Mouse (Mus musculus): ENCODE data around the gene Slco1a5.

Slco1a5 gene

GRCm38 (mm10) chr6:142239468-142239867 lies 83.3 kb downstream of the Slco1a5 start:
- Histone ChIP-seq H3K4me1 (replicated peaks; ENCODE audit: low read depth, low read length) (no peaks in the 10 kb centered on the region), H3K4me3 (replicated peaks; ENCODE audit: low read length) (no peak overlapping the region), H3K36me3 (ENCODE audit: insufficient read depth, low read length) (no peaks in the 10 kb centered on the region), H3K27me3 (ENCODE audit: insufficient read depth, low read length) (no peaks in the 10 kb centered on the region), H3K9me3 (ENCODE audit: low read length) (peaks cover 3% of the 10 kb centered on the region; the same call in 1 of the 2 replicates)
- TF ChIP-seq CTCF (conservative IDR thresholded peaks at IDR 0.05; ENCODE audit: low read length) = no peak
- no peak for TF ChIP-seq NANOG (IDR thresholded peaks at IDR 0.05; ENCODE audit: borderline replicate concordance, low read length)
- TF ChIP-seq POU5F1 (IDR thresholded peaks at IDR 0.05; ENCODE audit: borderline replicate concordance, low read length) = no peak

DNA sequence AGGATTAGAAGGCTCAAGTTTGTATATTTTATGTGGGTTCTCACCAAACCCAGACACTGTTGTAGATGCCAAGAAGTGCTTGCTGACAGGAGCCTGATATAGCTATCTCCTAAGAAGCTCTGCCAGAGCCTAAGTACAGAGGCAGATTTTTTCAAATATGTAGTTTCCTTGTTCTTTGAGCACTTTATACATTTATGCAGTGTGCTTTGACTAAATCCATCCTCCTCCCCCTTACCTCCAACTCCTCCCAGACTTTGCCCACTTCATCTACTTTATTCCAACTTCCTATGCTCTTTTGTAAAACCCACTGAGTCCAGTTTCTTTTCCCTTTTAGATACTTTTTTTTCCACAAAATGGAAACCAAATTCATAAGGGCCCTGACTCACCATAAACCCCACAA lies 102.6 kb downstream of the Slco1a5 start:
- Histone ChIP-seq H3K9me3 (ENCODE audit: low read length) (peaks cover 3% of the 10 kb centered on the region; the same call in 1 of the 2 replicates), H3K27me3 (ENCODE audit: insufficient read depth, low read length) (no peaks in the 10 kb centered on the region), H3K4me3 (replicated peaks; ENCODE audit: low read length) (no peak overlapping the region), H3K4me1 (replicated peaks; ENCODE audit: low read depth, low read length) (no peaks in the 10 kb centered on the region), H3K36me3 (ENCODE audit: insufficient read depth, low read length) (no peaks in the 10 kb centered on the region)
- no peak for TF ChIP-seq NANOG (IDR thresholded peaks at IDR 0.05; ENCODE audit: borderline replicate concordance, low read length)
- no peak for TF ChIP-seq POU5F1 (IDR thresholded peaks at IDR 0.05; ENCODE audit: borderline replicate concordance, low read length)
- TF ChIP-seq CTCF (conservative IDR thresholded peaks at IDR 0.05; ENCODE audit: low read length) = no peak

- Histone ChIP-seq H3K4me3 (replicated peaks; ENCODE audit: low read length) (no peak overlapping the region), H3K4me1 (replicated peaks; ENCODE audit: low read depth, low read length) (no peaks in the 10 kb centered on the region), H3K9me3 (ENCODE audit: low read length) (no peaks in the 10 kb centered on the region), H3K27me3 (ENCODE audit: insufficient read depth, low read length) (no peaks in the 10 kb centered on the region), H3K36me3 (ENCODE audit: insufficient read depth, low read length) (no peaks in the 10 kb centered on the region)
- TF ChIP-seq POU5F1 (IDR thresholded peaks at IDR 0.05; ENCODE audit: borderline replicate concordance, low read length) (no peak), CTCF (conservative IDR thresholded peaks at IDR 0.05; ENCODE audit: low read length) (no peak), NANOG (IDR thresholded peaks at IDR 0.05; ENCODE audit: borderline replicate concordance, low read length) (no peak)
Observed at GRCm38 (mm10) chr6:142211821-142212220, 111.0 kb downstream of the Slco1a5 start.

DNA sequence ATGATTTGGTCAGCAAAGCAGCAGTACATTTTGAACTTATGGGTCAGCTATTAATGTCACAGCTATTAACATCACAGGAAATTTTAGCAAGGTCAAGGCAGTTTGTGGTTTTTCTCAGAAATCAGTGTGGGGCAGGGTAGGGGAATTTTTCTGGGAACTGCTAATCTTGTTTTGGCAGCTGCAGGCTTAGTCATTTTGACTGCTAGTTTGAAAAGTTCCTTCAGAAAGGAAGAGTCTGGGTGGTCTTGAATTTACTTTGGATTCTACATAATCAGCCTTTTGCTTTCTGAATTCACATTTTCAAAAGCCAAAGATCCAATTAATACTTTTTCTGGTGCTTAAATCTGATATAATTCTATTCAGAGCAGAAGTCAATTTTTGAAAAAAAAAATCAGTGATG lies 113.0 kb downstream of the Slco1a5 start:
- H3K9me3 ChIP-seq (ENCODE audit: low read length) = no peaks in the 10 kb centered on the region
- H3K4me1 ChIP-seq (replicated peaks; ENCODE audit: low read depth, low read length) = no peaks in the 10 kb centered on the region
- no peak for TF ChIP-seq NANOG (IDR thresholded peaks at IDR 0.05; ENCODE audit: borderline replicate concordance, low read length)
- no peak for TF ChIP-seq CTCF (conservative IDR thresholded peaks at IDR 0.05; ENCODE audit: low read length)
- TF ChIP-seq POU5F1 (IDR thresholded peaks at IDR 0.05; ENCODE audit: borderline replicate concordance, low read length) = no peak
- no peaks in the 10 kb centered on the region for H3K27me3 ChIP-seq (ENCODE audit: insufficient read depth, low read length)
- no peaks in the 10 kb centered on the region for H3K36me3 ChIP-seq (ENCODE audit: insufficient read depth, low read length)
- no peak overlapping the region for H3K4me3 ChIP-seq (replicated peaks; ENCODE audit: low read length)

DNA sequence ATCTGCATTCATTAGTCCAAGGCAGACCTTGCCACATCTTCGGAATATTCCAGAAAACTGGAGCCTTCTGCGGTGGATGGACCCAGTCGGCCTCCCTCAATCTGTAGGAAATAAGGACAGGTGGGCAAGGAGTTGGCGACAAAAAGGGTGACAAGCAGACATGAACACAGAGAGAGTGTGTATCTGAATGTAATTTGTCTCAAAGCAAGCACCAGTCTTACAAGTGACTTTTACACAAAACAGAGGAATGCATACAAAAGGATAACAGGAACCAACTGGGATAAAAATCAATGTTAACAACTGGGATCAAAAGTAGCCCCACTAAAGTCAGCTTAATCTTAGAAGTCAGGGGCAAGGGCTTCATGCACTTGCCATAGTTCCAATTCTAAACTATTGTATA lies 114.4 kb downstream of the Slco1a5 start, which contains the start of gene Slco1a6:
Gene Slco1a6, minus strand, starts transcription at position 101 of the 400 bp plus-strand sequence.
- TF ChIP-seq CTCF (conservative IDR thresholded peaks at IDR 0.05; ENCODE audit: low read length) (no peak), NANOG (IDR thresholded peaks at IDR 0.05; ENCODE audit: borderline replicate concordance, low read length) (no peak), POU5F1 (IDR thresholded peaks at IDR 0.05; ENCODE audit: borderline replicate concordance, low read length) (no peak)
- peaks cover 6% of the 10 kb centered on the region; the same call in 1 of the 2 replicates for H3K9me3 ChIP-seq (ENCODE audit: low read length)

GRCm38 (mm10) chr6:142200524-142200923 lies 122.3 kb downstream of the Slco1a5 start:
- Histone ChIP-seq H3K9me3 (ENCODE audit: low read length) (peaks cover 24% of the 10 kb centered on the region), H3K4me3 (replicated peaks; ENCODE audit: low read length) (no peak overlapping the region), H3K4me1 (replicated peaks; ENCODE audit: low read depth, low read length) (no peaks in the 10 kb centered on the region), H3K27me3 (ENCODE audit: insufficient read depth, low read length) (no peaks in the 10 kb centered on the region), H3K36me3 (ENCODE audit: insufficient read depth, low read length) (no peaks in the 10 kb centered on the region)
- TF ChIP-seq CTCF (conservative IDR thresholded peaks at IDR 0.05; ENCODE audit: low read length) = no peak
- no peak for TF ChIP-seq POU5F1 (IDR thresholded peaks at IDR 0.05; ENCODE audit: borderline replicate concordance, low read length)
- TF ChIP-seq NANOG (IDR thresholded peaks at IDR 0.05; ENCODE audit: borderline replicate concordance, low read length) = no peak

More for the DNA sequence above, 114.4 kb downstream of the Slco1a5 start, which contains the start of gene Slco1a6:
- H3K27me3 ChIP-seq (ENCODE audit: insufficient read depth, low read length) = no peaks in the 10 kb centered on the region
- H3K36me3 ChIP-seq (ENCODE audit: insufficient read depth, low read length) = no peaks in the 10 kb centered on the region
- no peaks in the 10 kb centered on the region for H3K4me1 ChIP-seq (replicated peaks; ENCODE audit: low read depth, low read length)
- H3K4me3 ChIP-seq (replicated peaks; ENCODE audit: low read length) = no peak within 1 kb of the TSS

DNA sequence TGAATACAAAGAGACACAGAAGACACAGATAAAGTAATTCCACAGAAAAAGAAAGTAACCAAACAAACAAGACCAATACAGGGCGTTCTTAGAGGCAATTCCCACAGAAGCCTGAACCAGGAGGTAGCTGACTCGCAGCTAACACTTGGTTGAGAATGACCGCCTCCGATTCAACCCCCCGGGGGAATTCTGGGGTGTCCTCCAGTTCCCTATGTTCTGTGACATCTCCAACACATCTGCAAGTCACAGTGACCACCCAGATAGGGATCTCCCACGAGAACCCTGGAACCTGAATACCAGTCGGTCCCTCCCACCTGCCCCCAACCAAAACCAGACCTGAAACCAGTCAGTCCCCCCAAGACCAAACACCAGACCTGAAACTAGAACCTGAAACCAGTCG lies 128.5 kb downstream of the Slco1a5 start:
- Histone ChIP-seq H3K4me3 (replicated peaks; ENCODE audit: low read length) (no peak overlapping the region), H3K36me3 (ENCODE audit: insufficient read depth, low read length) (no peaks in the 10 kb centered on the region)
- TF ChIP-seq CTCF (conservative IDR thresholded peaks at IDR 0.05; ENCODE audit: low read length) (no peak), NANOG (IDR thresholded peaks at IDR 0.05; ENCODE audit: borderline replicate concordance, low read length) (no peak), POU5F1 (IDR thresholded peaks at IDR 0.05; ENCODE audit: borderline replicate concordance, low read length) (no peak)

GRCm38 (mm10) chr6:142191962-142192361 lies 130.8 kb downstream of the Slco1a5 start:
- no peak overlapping the region for H3K4me3 ChIP-seq (replicated peaks; ENCODE audit: low read length)
- TF ChIP-seq POU5F1 (IDR thresholded peaks at IDR 0.05; ENCODE audit: borderline replicate concordance, low read length) = no peak
- TF ChIP-seq CTCF (conservative IDR thresholded peaks at IDR 0.05; ENCODE audit: low read length) = no peak
- TF ChIP-seq NANOG (IDR thresholded peaks at IDR 0.05; ENCODE audit: borderline replicate concordance, low read length) = no peak
- H3K27me3 ChIP-seq (ENCODE audit: insufficient read depth, low read length) = no peaks in the 10 kb centered on the region
- H3K36me3 ChIP-seq (ENCODE audit: insufficient read depth, low read length) = no peaks in the 10 kb centered on the region
- H3K9me3 ChIP-seq (ENCODE audit: low read length) = 0 out of 2 replicates have a peak, but pooled peaks cover 4% of the 10 kb centered on the region
- no peaks in the 10 kb centered on the region for H3K4me1 ChIP-seq (replicated peaks; ENCODE audit: low read depth, low read length)

More for the DNA sequence above, 128.5 kb downstream of the Slco1a5 start:
- H3K9me3 ChIP-seq (ENCODE audit: low read length) = 0 out of 2 replicates have a peak, but pooled peaks cover 4% of the 10 kb centered on the region
- H3K27me3 ChIP-seq (ENCODE audit: insufficient read depth, low read length) = no peaks in the 10 kb centered on the region
- H3K4me1 ChIP-seq (replicated peaks; ENCODE audit: low read depth, low read length) = no peaks in the 10 kb centered on the region

DNA sequence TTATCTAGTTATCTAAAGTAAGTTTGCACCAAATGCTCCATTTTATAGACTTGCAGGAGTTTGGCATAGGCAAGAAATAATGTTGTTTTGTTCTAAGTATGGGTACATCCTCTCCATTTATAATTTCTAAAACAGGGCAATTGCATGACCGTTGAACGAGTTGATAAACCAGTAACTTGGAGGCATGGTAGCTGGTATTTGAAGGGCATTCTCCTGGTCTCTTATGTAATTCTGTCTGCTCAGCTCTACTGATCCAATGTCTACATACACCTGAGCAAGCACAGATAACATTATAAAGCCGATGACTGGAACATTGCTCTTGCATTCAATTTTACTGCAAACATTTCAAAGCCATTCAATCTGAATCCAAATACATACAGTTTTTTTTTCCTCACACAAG lies 135.4 kb downstream of the Slco1a5 start:
- TF ChIP-seq NANOG (IDR thresholded peaks at IDR 0.05; ENCODE audit: borderline replicate concordance, low read length) (no peak), POU5F1 (IDR thresholded peaks at IDR 0.05; ENCODE audit: borderline replicate concordance, low read length) (no peak), CTCF (conservative IDR thresholded peaks at IDR 0.05; ENCODE audit: low read length) (no peak)
- no peaks in the 10 kb centered on the region for H3K9me3 ChIP-seq (ENCODE audit: low read length)
- H3K36me3 ChIP-seq (ENCODE audit: insufficient read depth, low read length) = no peaks in the 10 kb centered on the region
- H3K27me3 ChIP-seq (ENCODE audit: insufficient read depth, low read length) = no peaks in the 10 kb centered on the region
- no peaks in the 10 kb centered on the region for H3K4me1 ChIP-seq (replicated peaks; ENCODE audit: low read depth, low read length)
- no peak overlapping the region for H3K4me3 ChIP-seq (replicated peaks; ENCODE audit: low read length)
